11 mouse cellular contexts compared by ENCODE assay signal in genomic region chr12:10866907-10867538, GRCm38 (mm10).
DNase-seq lines count a peak whose midpoint lies in the region; ATAC-seq and TF ChIP-seq lines count a peak whose summit lies in the region.
"Had no signal": no experiment of that assay in that cellular context is flagged by ENCODE, and none has a peak within 500 bp of the region (broad histone marks: within the 10 kb centered on the region; RNA-seq: fewer than 3 reads in every experiment).

No protein-coding gene starts in this region.

- H3K27ac ChIP-seq in hindbrain, postnatal 0 days: no peak overlapping the region
- H3K27ac ChIP-seq in hindbrain, embryonic 14.5 days: no peak overlapping the region
- H3K27ac ChIP-seq: liver, embryonic 13.5 days had no signal

- TF ChIP-seq CTCF in hindbrain, postnatal 0 days (IDR thresholded peaks at IDR 0.05; ENCODE audit: low read depth): no peak

- H3K9ac ChIP-seq in hindbrain, postnatal 0 days (replicated peaks; ENCODE audit: low read length): no peak overlapping the region
- no peak overlapping the region for H3K9ac ChIP-seq in hindbrain, embryonic 14.5 days
- H3K9ac ChIP-seq: liver, embryonic 13.5 days had no signal

- H3K4me3 ChIP-seq in hindbrain, postnatal 0 days (ENCODE audit: low read length): no peak overlapping the region
- H3K4me3 ChIP-seq in hindbrain, embryonic 14.5 days (replicated peaks; ENCODE audit: low read length): no peak overlapping the region
- H3K4me3 ChIP-seq: liver, embryonic 13.5 days; megakaryocyte, embryonic 14.5 days had no signal

- H3K27me3 ChIP-seq in hindbrain, postnatal 0 days (ENCODE audit: insufficient read depth, low read length): no peaks in the 10 kb centered on the region
- peaks cover 5% of the 10 kb centered on the region; the same call in 1 of the 2 replicates for H3K27me3 ChIP-seq in hindbrain, embryonic 14.5 days (ENCODE audit: control insufficient read depth, insufficient read depth, low read length)
- H3K27me3 ChIP-seq: liver, embryonic 13.5 days; megakaryocyte, embryonic 14.5 days had no signal

- no peak overlapping the region for H3K4me2 ChIP-seq in hindbrain, postnatal 0 days (ENCODE audit: low read depth, low read length)
- no peak overlapping the region for H3K4me2 ChIP-seq in hindbrain, embryonic 14.5 days (replicated peaks)
- H3K4me2 ChIP-seq: liver, embryonic 13.5 days had no signal

- WGBS in hindbrain, postnatal 0 days: 56% methylated on average over 3 of the region's 3 CpGs
- WGBS in hindbrain, embryonic 14.5 days: 77% methylated on average over 3 of the region's 3 CpGs

- peaks cover 6% of the 10 kb centered on the region; the same call in 1 of the 2 replicates for H3K4me1 ChIP-seq in hindbrain, postnatal 0 days (ENCODE audit: insufficient read depth, low read length)
- no peaks in the 10 kb centered on the region for H3K4me1 ChIP-seq in hindbrain, embryonic 14.5 days (replicated peaks; ENCODE audit: control insufficient read depth, insufficient read depth, low read length)
- H3K4me1 ChIP-seq: liver, embryonic 13.5 days; megakaryocyte, embryonic 14.5 days had no signal

- H3K36me3 ChIP-seq in hindbrain, postnatal 0 days (ENCODE audit: insufficient read depth, low read length): no peaks in the 10 kb centered on the region
- H3K36me3 ChIP-seq in hindbrain, embryonic 14.5 days (replicated peaks; ENCODE audit: control insufficient read depth, insufficient read depth): no peaks in the 10 kb centered on the region
- H3K36me3 ChIP-seq: liver, embryonic 13.5 days had no signal

- no peaks in the 10 kb centered on the region for H3K9me3 ChIP-seq in hindbrain, postnatal 0 days (ENCODE audit: low read length)
- H3K9me3 ChIP-seq in hindbrain, embryonic 14.5 days (ENCODE audit: control insufficient read depth, low read length): no peaks in the 10 kb centered on the region
- H3K9me3 ChIP-seq: liver, embryonic 13.5 days had no signal

- DNase-seq in hindbrain, postnatal 0 days (ENCODE audit: low spot score): peak; percentile 74
- no peak for DNase-seq in hindbrain, embryonic 14.5 days (ENCODE audit: low spot score)
- DNase-seq in cerebellum, postnatal 25 days: peak; percentile 53 to 76
- DNase-seq in layer of hippocampus, postnatal 14 days (ENCODE audit: low spot score in 2 of 2): peak; percentile 17 to 75
- DNase-seq in right cerebral cortex, postnatal 14 days: peak; percentile 12
- DNase-seq in thymus, postnatal 0 days (ENCODE audit: low spot score): no peak
- DNase-seq in adrenal gland, postnatal 10 days: no peak
- no peak for DNase-seq in spleen, adult 18-20 months
- DNase-seq: kidney, postnatal 10 days; liver, embryonic 13.5 days had no signal

- ATAC-seq in hindbrain, postnatal 0 days: peak; percentile 28; the same call in 1 of the 2 replicates
- no peak for ATAC-seq in hindbrain, embryonic 14.5 days (ENCODE audit: low FRiP score)

Comparison
In these comparisons a context has a peak if more than half of its experiments do, and no peak if none do; other contexts are left out.
1. DNase-seq: peak in hindbrain, postnatal 0 days (single experiment), cerebellum, postnatal 25 days (2 of 2), layer of hippocampus, postnatal 14 days (2 of 2) and right cerebral cortex, postnatal 14 days (single experiment); none in hindbrain, embryonic 14.5 days (single experiment), thymus, postnatal 0 days (single experiment), adrenal gland, postnatal 10 days (single experiment) and spleen, adult 18-20 months (0 of 2).